Mouse (Mus musculus) midbrain, embryonic 10.5 days (tissue): ENCODE data around the gene Nrde2. TPM values are rescaled to one million over a fixed set of nuclear protein-coding genes. Genes with fewer than 3 reads are reported as not detected.
A peak's percentile ranks its signal among the peaks of the same experiment; 100 is the strongest.

Experiments
- DNase-seq: peaks from one replicate; pipeline ENCODE4 v3.0.0-alpha.2; 2017; ENCODE audit warnings: low spot score
- H3K27ac ChIP-seq: fragments of 300-500 bp; sonication (generic); replicated peaks from 2 replicates; pipeline ENCODE4 v1.5.1; 2016; ENCODE audit warnings: mild to moderate bottlenecking
- H3K27me3 ChIP-seq: fragments of 300-500 bp; sonication (generic); 2 replicates; pipeline ENCODE4 v1.6.1; 2016; ENCODE audit warnings: low read depth, mild to moderate bottlenecking; ENCODE audit not compliant: poor library complexity, severe bottlenecking
- H3K36me3 ChIP-seq: fragments of 300-500 bp; sonication (generic); 2 replicates; pipeline ENCODE4 v1.6.1; 2016; ENCODE audit warnings: mild to moderate bottlenecking, moderate library complexity
- H3K4me1 ChIP-seq: fragments of 300-500 bp; sonication (generic); 2 replicates; pipeline ENCODE4 v1.6.1; 2016
- H3K4me3 ChIP-seq: fragments of 300-500 bp; sonication (generic); 2 replicates; pipeline ENCODE4 v1.5.1; 2016; ENCODE audit warnings: mild to moderate bottlenecking, moderate library complexity
- H3K9me3 ChIP-seq: fragments of 300-500 bp; sonication (generic); replicated peaks from 2 replicates; pipeline ENCODE4 v1.6.1; 2016; ENCODE audit warnings: mild to moderate bottlenecking
- WGBS: fragments of 180-500 bp; shearing (Covaris S2); methylation state at CpG from one replicate; pipeline ENCODE4 v1.1.7; 2016; 5-methylcytosine and 5-hydroxymethylcytosine counted together
- polyA plus RNA-seq: library from polyadenylated mRNA; unstranded; fragments of >200 nt; fragmentation: Nextera tagmentation; extraction: Ambion mirVana; gene quantifications from 2 replicates; pipeline ENCODE4 v1.2.1, GENCODE M21; 2016

Nrde2 gene
- polyA plus RNA-seq, 1 experiment from 2014 or later: 14.1 TPM

GRCm38 (mm10) chr12:100167931-100168871 is 8.7 kb upstream of the Nrde2 start:
- Histone ChIP-seq H3K4me1 (peaks cover 17% of the 10 kb centered on the region), H3K36me3 (no peaks in the 10 kb centered on the region), H3K9me3 (no peaks in the 10 kb centered on the region), H3K4me3 (peak overlapping the region; percentile 48), H3K27me3 (no peaks in the 10 kb centered on the region), H3K27ac (peak overlapping the region; percentile 80)
- 13% methylated on average over 28 of the region's 28 CpGs for WGBS
- peak; percentile 54 for DNase-seq

- H3K9me3 ChIP-seq: no peaks in the 10 kb centered on the region
- H3K27me3 ChIP-seq: no peaks in the 10 kb centered on the region
- H3K36me3 ChIP-seq: no peaks in the 10 kb centered on the region
- peak overlapping the region; percentile 48; the same call in 1 of the 2 replicates for H3K4me3 ChIP-seq
- WGBS: 91% methylated on average over 1 of the region's 1 CpGs
- H3K27ac ChIP-seq: peak overlapping the region; percentile 80
- DNase-seq: no peak
- peaks cover 17% of the 10 kb centered on the region for H3K4me1 ChIP-seq
Measured at GRCm38 (mm10) chr12:100167502-100167901, 8.0 kb upstream of the Nrde2 start.

GRCm38 (mm10) chr12:100166939-100167338 is 7.5 kb upstream of the Nrde2 start:
- no peak for DNase-seq
- WGBS: 87% methylated on average over 8 of the region's 8 CpGs

GRCm38 (mm10) chr12:100166177-100166576 is 6.7 kb upstream of the Nrde2 start:
- no peaks in the 10 kb centered on the region for H3K36me3 ChIP-seq
- WGBS: 26% methylated on average over 3 of the region's 3 CpGs
- no peak overlapping the region for H3K4me3 ChIP-seq
- H3K27ac ChIP-seq: no peak overlapping the region
- peaks cover 17% of the 10 kb centered on the region for H3K4me1 ChIP-seq
- peak; percentile 50 for DNase-seq
- H3K9me3 ChIP-seq: no peaks in the 10 kb centered on the region
- no peaks in the 10 kb centered on the region for H3K27me3 ChIP-seq

More at GRCm38 (mm10) chr12:100166939-100167338, 7.5 kb upstream of the Nrde2 start:
- Histone ChIP-seq H3K4me3 (no peak overlapping the region), H3K27me3 (no peaks in the 10 kb centered on the region), H3K4me1 (peaks cover 17% of the 10 kb centered on the region), H3K27ac (no peak overlapping the region), H3K36me3 (no peaks in the 10 kb centered on the region), H3K9me3 (no peaks in the 10 kb centered on the region)

GRCm38 (mm10) chr12:100164991-100165500 is 5.6 kb upstream of the Nrde2 start:
- no peak overlapping the region for H3K27ac ChIP-seq
- DNase-seq: no peak
- 82% methylated on average over 7 of the region's 7 CpGs for WGBS
- peaks cover 17% of the 10 kb centered on the region for H3K4me1 ChIP-seq
- no peaks in the 10 kb centered on the region for H3K36me3 ChIP-seq
- H3K4me3 ChIP-seq: no peak overlapping the region
- no peaks in the 10 kb centered on the region for H3K9me3 ChIP-seq
- H3K27me3 ChIP-seq: no peaks in the 10 kb centered on the region

GRCm38 (mm10) chr12:100152466-100152865 is 7.0 kb downstream of the Nrde2 start:
- Histone ChIP-seq H3K27me3 (no peaks in the 10 kb centered on the region), H3K27ac (no peak overlapping the region), H3K4me1 (no peaks in the 10 kb centered on the region), H3K9me3 (no peaks in the 10 kb centered on the region), H3K36me3 (peaks cover 39% of the 10 kb centered on the region), H3K4me3 (no peak overlapping the region)
- 94% methylated on average over 7 of the region's 7 CpGs for WGBS
- no peak for DNase-seq

GRCm38 (mm10) chr12:100144269-100144668 is 15.2 kb downstream of the Nrde2 start:
- WGBS: 92% methylated on average over 5 of the region's 5 CpGs
- Histone ChIP-seq H3K4me3 (no peak overlapping the region), H3K27ac (no peak overlapping the region), H3K9me3 (no peaks in the 10 kb centered on the region), H3K27me3 (no peaks in the 10 kb centered on the region), H3K4me1 (no peaks in the 10 kb centered on the region), H3K36me3 (peaks cover 98% of the 10 kb centered on the region)
- DNase-seq: no peak

- no peak for DNase-seq
- Histone ChIP-seq H3K4me3 (no peak overlapping the region), H3K27me3 (no peaks in the 10 kb centered on the region), H3K9me3 (no peaks in the 10 kb centered on the region), H3K27ac (no peak overlapping the region), H3K4me1 (no peaks in the 10 kb centered on the region), H3K36me3 (peaks cover 98% of the 10 kb centered on the region)
- WGBS: 95% methylated on average over 9 of the region's 9 CpGs
Measured at GRCm38 (mm10) chr12:100143737-100144136, 15.7 kb downstream of the Nrde2 start.

GRCm38 (mm10) chr12:100142848-100143523 is 16.5 kb downstream of the Nrde2 start:
- no peak overlapping the region for H3K4me3 ChIP-seq
- H3K36me3 ChIP-seq: peaks cover 99% of the 10 kb centered on the region
- H3K27me3 ChIP-seq: no peaks in the 10 kb centered on the region
- DNase-seq: no peak
- no peak overlapping the region for H3K27ac ChIP-seq
- 94% methylated on average over 11 of the region's 11 CpGs for WGBS
- no peaks in the 10 kb centered on the region for H3K9me3 ChIP-seq
- H3K4me1 ChIP-seq: no peaks in the 10 kb centered on the region

- no peak overlapping the region for H3K27ac ChIP-seq
- 87% methylated on average over 3 of the region's 3 CpGs for WGBS
- H3K36me3 ChIP-seq: peaks cover 95% of the 10 kb centered on the region
Measured at GRCm38 (mm10) chr12:100135117-100135516, 24.3 kb downstream of the Nrde2 start.

GRCm38 (mm10) chr12:100134395-100134936 is 25.0 kb downstream of the Nrde2 start:
- Histone ChIP-seq H3K4me1 (no peaks in the 10 kb centered on the region), H3K4me3 (no peak overlapping the region), H3K9me3 (no peaks in the 10 kb centered on the region), H3K36me3 (peaks cover 95% of the 10 kb centered on the region), H3K27ac (no peak overlapping the region), H3K27me3 (no peaks in the 10 kb centered on the region)
- 85% methylated on average over 11 of the region's 11 CpGs for WGBS
- no peak for DNase-seq

More at GRCm38 (mm10) chr12:100135117-100135516, 24.3 kb downstream of the Nrde2 start:
- Histone ChIP-seq H3K9me3 (no peaks in the 10 kb centered on the region), H3K4me3 (no peak overlapping the region), H3K4me1 (no peaks in the 10 kb centered on the region), H3K27me3 (no peaks in the 10 kb centered on the region)
- DNase-seq: no peak

- Histone ChIP-seq H3K27ac (no peak overlapping the region), H3K27me3 (no peaks in the 10 kb centered on the region), H3K36me3 (peaks cover 93% of the 10 kb centered on the region), H3K9me3 (no peaks in the 10 kb centered on the region), H3K4me1 (no peaks in the 10 kb centered on the region), H3K4me3 (no peak overlapping the region)
- DNase-seq: peak; percentile 63
- 53% methylated on average over 8 of the region's 8 CpGs for WGBS
Measured at GRCm38 (mm10) chr12:100131655-100132054, 27.8 kb downstream of the Nrde2 start.
